Mouse (Mus musculus) cerebellum, adult (tissue): ENCODE measurements around the gene Ncoa1.
"Not testable (repeated sequence)": the region's sequence is repeated elsewhere in the genome, so short reads cannot be mapped to it uniquely, and the experiment has no call there.

Source experiments
- ATAC-seq: cut with Nextera tagmentation; 2 replicates; pipeline ENCODE4 v1.9.2; 2017; ENCODE audit warnings: mild to moderate bottlenecking, moderate library complexity, mixed read lengths; ENCODE audit not compliant: insufficient number of reproducible peaks, low FRiP score, low TSS enrichment

Ncoa1 gene

GRCm38 (mm10) chr12:4477941-4478795, 1.2 kb upstream of the Ncoa1 start:
- ATAC-seq = no peak

GRCm38 (mm10) chr12:4476291-4476831, 621 bp downstream of the Ncoa1 start:
- peak; percentile 50 for ATAC-seq

- ATAC-seq = no peak
Measured at GRCm38 (mm10) chr12:4475251-4475993, 1.6 kb downstream of the Ncoa1 start.

GRCm38 (mm10) chr12:4469115-4469514, 7.9 kb downstream of the Ncoa1 start:
- ATAC-seq = no peak

GRCm38 (mm10) chr12:4463701-4464100, 13.3 kb downstream of the Ncoa1 start:
- ATAC-seq = no peak

- ATAC-seq = no peak
Measured at GRCm38 (mm10) chr12:4462420-4462819, 14.6 kb downstream of the Ncoa1 start.

- ATAC-seq = no peak
Measured at GRCm38 (mm10) chr12:4460990-4461389, 16.0 kb downstream of the Ncoa1 start.

GRCm38 (mm10) chr12:4454956-4455565, 21.9 kb downstream of the Ncoa1 start:
- ATAC-seq = peak; percentile 20; the same call in 1 of the 2 replicates

GRCm38 (mm10) chr12:4454248-4454647, 22.7 kb downstream of the Ncoa1 start:
- ATAC-seq = no peak

- no peak for ATAC-seq
Measured at GRCm38 (mm10) chr12:4452233-4452632, 24.7 kb downstream of the Ncoa1 start.

GRCm38 (mm10) chr12:4450485-4450884, 26.5 kb downstream of the Ncoa1 start:
- ATAC-seq = not testable (repeated sequence)

GRCm38 (mm10) chr12:4448076-4448589, 28.8 kb downstream of the Ncoa1 start:
- no peak for ATAC-seq

- no peak for ATAC-seq
Measured at GRCm38 (mm10) chr12:4444946-4445345, 32.0 kb downstream of the Ncoa1 start.

GRCm38 (mm10) chr12:4441451-4441850, 35.5 kb downstream of the Ncoa1 start:
- no peak for ATAC-seq

GRCm38 (mm10) chr12:4436198-4436597, 40.8 kb downstream of the Ncoa1 start:
- no peak for ATAC-seq

GRCm38 (mm10) chr12:4433549-4433948, 43.4 kb downstream of the Ncoa1 start:
- no peak for ATAC-seq

GRCm38 (mm10) chr12:4431978-4432377, 45.0 kb downstream of the Ncoa1 start:
- ATAC-seq = no peak

GRCm38 (mm10) chr12:4430061-4430825, 46.7 kb downstream of the Ncoa1 start:
- no peak for ATAC-seq

GRCm38 (mm10) chr12:4418824-4419223, 58.2 kb downstream of the Ncoa1 start:
- ATAC-seq = no peak
